Mouse (Mus musculus) kidney, adult 2 months (tissue): ENCODE data around the gene Rad50.

Experiments used
- CTCF ChIP-seq: fragments of 200-500 bp; conservative IDR thresholded peaks from 2 replicates; pipeline ENCODE4 v1.5.1; 2011; ENCODE audit warnings: low read depth, mild to moderate bottlenecking, control low read depth, low read length, moderate library complexity, mixed read lengths; ENCODE audit not compliant: insufficient read depth, insufficient read length
- POLR2A ChIP-seq: fragments of 200-500 bp; IDR thresholded peaks from one replicate; pipeline ENCODE4 v1.6.1; 2011; ENCODE audit warnings: low read depth, low read length, control low read depth

GRCm38 (mm10) chr11:53734970-53735681, 28.0 kb upstream of the Rad50 start:
- TF ChIP-seq CTCF (no peak), POLR2A (no peak)
